Mouse (Mus musculus): ENCODE measurements around the gene Olfr299. TPM values are rescaled to one million over a fixed set of nuclear protein-coding genes. Genes with fewer than 3 reads are reported as not detected.

Gene Olfr299
- polyA plus RNA-seq (2015; fragmentation: Nextera tagmentation; extraction: Ambion mirVana): not detected in 2 replicates

DNA sequence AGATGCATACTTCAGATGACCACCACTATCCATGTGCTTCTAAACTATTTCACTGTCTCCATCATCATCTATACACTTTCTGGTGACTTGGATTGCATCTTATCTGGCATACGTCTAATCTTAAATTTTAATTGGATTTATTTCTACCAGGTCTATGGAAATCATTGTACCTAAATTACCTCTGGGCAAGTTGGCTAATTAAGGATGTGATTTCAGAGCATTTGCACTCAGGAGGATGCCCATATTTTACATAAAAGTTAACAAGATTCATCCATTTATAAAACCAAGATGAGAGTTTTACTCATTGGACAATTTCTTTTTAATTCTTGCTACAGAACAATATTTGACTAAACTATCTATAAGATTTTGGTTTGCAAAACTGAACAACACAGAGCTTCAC, at the start of gene Olfr299:
TSS of gene Olfr299 (plus strand) at position 301 of the 400 bp plus-strand sequence.
- Histone ChIP-seq H3K4me2 (no peak within 1 kb of the TSS), H3K4me1 (no peaks in the 10 kb centered on the region), H3K4me3 (replicated peaks) (no peak within 1 kb of the TSS), H3K9ac (no peak within 1 kb of the TSS), H3K9me3 (replicated peaks) (no peaks in the 10 kb centered on the region), H3K36me3 (no peaks in the 10 kb centered on the region), H3K27me3 (no peaks in the 10 kb centered on the region), H3K27ac (no peak within 1 kb of the TSS)
- WGBS: 95% methylated on average over 1 of the region's 1 CpGs
- no peak for ATAC-seq (replicated peaks; ENCODE audit: low FRiP score)

DNA sequence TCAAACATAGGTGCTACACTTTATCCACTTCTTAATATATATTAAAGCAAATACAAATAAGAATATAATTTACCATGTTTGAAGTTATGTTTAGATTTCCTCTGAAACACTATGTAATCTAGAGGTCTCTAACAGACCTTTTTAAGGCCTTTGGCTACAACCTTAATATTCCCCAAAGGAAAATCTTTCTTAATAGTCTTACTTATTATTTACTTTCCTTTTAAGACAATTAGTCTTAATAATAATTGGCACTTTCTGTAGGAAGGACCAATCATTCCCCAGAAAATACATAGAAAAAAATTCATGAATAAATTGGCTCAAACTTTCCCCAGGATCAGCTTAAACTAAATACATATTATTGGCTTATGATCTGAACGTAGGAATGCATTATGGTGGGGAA, 32.7 kb downstream of the Olfr299 start, which contains the start of gene Olfr298:
TSS of gene Olfr298 (minus strand) at position 101 of the 400 bp plus-strand sequence.
- Histone ChIP-seq H3K27me3 (no peaks in the 10 kb centered on the region), H3K4me1 (no peaks in the 10 kb centered on the region), H3K4me2 (no peak within 1 kb of the TSS), H3K36me3 (no peaks in the 10 kb centered on the region), H3K27ac (no peak within 1 kb of the TSS), H3K9me3 (replicated peaks) (no peaks in the 10 kb centered on the region), H3K9ac (no peak within 1 kb of the TSS), H3K4me3 (replicated peaks) (no peak within 1 kb of the TSS)
- ATAC-seq (replicated peaks; ENCODE audit: low FRiP score): no peak
- 83% methylated on average over 1 of the region's 1 CpGs for WGBS

Other genes with a start within 250 kb of the Olfr299 start
- not detected in 2 replicates for gene Vmn2r76, start 213.6 kb upstream of the Olfr299 start, polyA plus RNA-seq (2015; fragmentation: Nextera tagmentation; extraction: Ambion mirVana)
- not detected in 2 replicates for gene Olfr310, start 182.7 kb upstream of the Olfr299 start, polyA plus RNA-seq (2015; fragmentation: Nextera tagmentation; extraction: Ambion mirVana)
- not detected in 2 replicates for gene Olfr309, start 146.2 kb upstream of the Olfr299 start, polyA plus RNA-seq (2015; fragmentation: Nextera tagmentation; extraction: Ambion mirVana)
- gene Olfr308, start 134.3 kb upstream of the Olfr299 start, polyA plus RNA-seq (2015; fragmentation: Nextera tagmentation; extraction: Ambion mirVana): not detected in 2 replicates
- gene Olfr307, start 122.3 kb upstream of the Olfr299 start, polyA plus RNA-seq (2015; fragmentation: Nextera tagmentation; extraction: Ambion mirVana): not detected in 2 replicates
- gene Olfr305, start 93.0 kb upstream of the Olfr299 start, polyA plus RNA-seq (2015; fragmentation: Nextera tagmentation; extraction: Ambion mirVana): not detected in 2 replicates
- gene Olfr304, start 73.3 kb upstream of the Olfr299 start, polyA plus RNA-seq (2015; fragmentation: Nextera tagmentation; extraction: Ambion mirVana): not detected in 2 replicates
- not detected in 2 replicates for gene Olfr303, start 62.1 kb upstream of the Olfr299 start, polyA plus RNA-seq (2015; fragmentation: Nextera tagmentation; extraction: Ambion mirVana)
- gene Olfr301, start 56.1 kb upstream of the Olfr299 start, polyA plus RNA-seq (2015; fragmentation: Nextera tagmentation; extraction: Ambion mirVana): not detected in 2 replicates
- gene Olfr298, start 32.6 kb downstream of the Olfr299 start, polyA plus RNA-seq (2015; fragmentation: Nextera tagmentation; extraction: Ambion mirVana): not detected in 2 replicates
- not detected in 2 replicates for gene Olfr297, start 60.0 kb downstream of the Olfr299 start, polyA plus RNA-seq (2015; fragmentation: Nextera tagmentation; extraction: Ambion mirVana)
- gene Olfr295, start 123.9 kb downstream of the Olfr299 start, polyA plus RNA-seq (2015; fragmentation: Nextera tagmentation; extraction: Ambion mirVana): not detected in 2 replicates
- gene Olfr294, start 156.7 kb downstream of the Olfr299 start, polyA plus RNA-seq (2015; fragmentation: Nextera tagmentation; extraction: Ambion mirVana): not detected in 2 replicates
- gene Olfr293, start 189.1 kb downstream of the Olfr299 start, polyA plus RNA-seq (2015; fragmentation: Nextera tagmentation; extraction: Ambion mirVana): not detected in 2 replicates
- not detected in 2 replicates for gene Olfr292, start 228.4 kb downstream of the Olfr299 start, polyA plus RNA-seq (2015; fragmentation: Nextera tagmentation; extraction: Ambion mirVana)

All from kidney, embryonic 15.5 days (tissue).